Mouse (Mus musculus) kidney, postnatal 0 days (tissue): ENCODE results near the gene Rimkla. TPM values are rescaled to one million over a fixed set of nuclear protein-coding genes. Genes with fewer than 3 reads are reported as not detected.

Source experiments
- ATAC-seq: fragments of 200-750 bp; cut with Nextera tagmentation; replicated peaks from 2 replicates; pipeline ENCODE4 v1.8.0; 2017; ENCODE audit warnings: low read depth, moderate number of reproducible peaks, moderate TSS enrichment, moderate library complexity; ENCODE audit not compliant: low FRiP score
- DNase-seq: peaks from one replicate; pipeline ENCODE4 v3.0.0-alpha.2; 2016; ENCODE audit warnings: low spot score
- H3K27ac ChIP-seq: fragments of 300-500 bp; sonication (generic); 2 replicates; pipeline ENCODE4 v1.5.1; 2014; ENCODE audit warnings: mild to moderate bottlenecking
- H3K27me3 ChIP-seq: fragments of 300-500 bp; sonication (generic); 2 replicates; pipeline ENCODE4 v1.6.1; 2014; ENCODE audit warnings: low read length, mixed read lengths; ENCODE audit not compliant: insufficient read depth
- H3K36me3 ChIP-seq: fragments of 300-500 bp; sonication (generic); 2 replicates; pipeline ENCODE4 v1.6.1; 2014; ENCODE audit warnings: low read length, mixed read lengths; ENCODE audit not compliant: insufficient read depth
- H3K4me1 ChIP-seq: fragments of 300-500 bp; sonication (generic); replicated peaks from 2 replicates; pipeline ENCODE4 v1.6.1; 2014; ENCODE audit warnings: antibody characterized with exemption, low read length, mixed read lengths; ENCODE audit not compliant: insufficient read depth
- H3K4me2 ChIP-seq: fragments of 300-500 bp; sonication (generic); 2 replicates; pipeline ENCODE4 v1.6.1; 2014; ENCODE audit warnings: mild to moderate bottlenecking, low read length, moderate library complexity, mixed read lengths
- H3K4me3 ChIP-seq: fragments of 300-500 bp; sonication (generic); replicated peaks from 2 replicates; pipeline ENCODE4 v1.5.1; 2014; ENCODE audit warnings: low read depth, low read length
- H3K9ac ChIP-seq: fragments of 300-500 bp; sonication (generic); 2 replicates; pipeline ENCODE4 v1.6.1; 2014; ENCODE audit warnings: low read depth, low read length
- H3K9me3 ChIP-seq: fragments of 300-500 bp; sonication (generic); replicated peaks from 2 replicates; pipeline ENCODE4 v1.6.1; 2016; ENCODE audit warnings: low read length, inconsistent platforms, mixed read lengths
- CTCF ChIP-seq: IDR thresholded peaks from 2 replicates; pipeline ENCODE4 v1.5.1; 2016; ENCODE audit warnings: antibody characterized with exemption, low read depth, mild to moderate bottlenecking, moderate library complexity
- WGBS: fragments of 180-500 bp; shearing (Covaris S2); extraction: QIAGEN DNeasy Blood & Tissue Kit; methylation state at CpG from one replicate; pipeline ENCODE4 v1.1.7; 2014; 5-methylcytosine and 5-hydroxymethylcytosine counted together
- polyA plus RNA-seq: library from polyadenylated mRNA; unstranded; fragments of >200 nt; fragmentation: Nextera tagmentation; extraction: Ambion mirVana; gene quantifications from 2 replicates; pipeline ENCODE4 v1.2.1, GENCODE M21; 2015

Gene Rimkla
- polyA plus RNA-seq, 1 experiment from 2014 or later: 1.7 TPM

GRCm38 (mm10) chr4:119447261-119447660, 45.2 kb downstream of the Rimkla start:
- WGBS: 92% methylated on average over 6 of the region's 6 CpGs
- H3K27ac ChIP-seq: no peak overlapping the region
- H3K36me3 ChIP-seq: no peaks in the 10 kb centered on the region
- H3K4me2 ChIP-seq: no peak overlapping the region
- H3K4me1 ChIP-seq: no peaks in the 10 kb centered on the region
- no peaks in the 10 kb centered on the region for H3K9me3 ChIP-seq
- H3K4me3 ChIP-seq: no peak overlapping the region
- ATAC-seq (no peak), DNase-seq (no peak)
- no peaks in the 10 kb centered on the region for H3K27me3 ChIP-seq
- no peak for TF ChIP-seq CTCF
- no peak overlapping the region for H3K9ac ChIP-seq

- Histone ChIP-seq H3K4me1 (no peaks in the 10 kb centered on the region), H3K9me3 (no peaks in the 10 kb centered on the region), H3K27ac (no peak overlapping the region), H3K4me2 (no peak overlapping the region), H3K4me3 (no peak overlapping the region), H3K36me3 (no peaks in the 10 kb centered on the region), H3K9ac (no peak overlapping the region), H3K27me3 (no peaks in the 10 kb centered on the region)
- no peak; the same call in 1 of the 2 replicates for ATAC-seq
- TF ChIP-seq CTCF: no peak
- 21% methylated on average over 6 of the region's 6 CpGs for WGBS
- peak; percentile 49 for DNase-seq
Observed at GRCm38 (mm10) chr4:119442539-119442938, 49.9 kb downstream of the Rimkla start.

GRCm38 (mm10) chr4:119441836-119442235, 50.6 kb downstream of the Rimkla start:
- WGBS: 85% methylated on average over 4 of the region's 4 CpGs
- no peak overlapping the region for H3K4me2 ChIP-seq
- H3K36me3 ChIP-seq: no peaks in the 10 kb centered on the region
- H3K9me3 ChIP-seq: no peaks in the 10 kb centered on the region
- H3K27me3 ChIP-seq: no peaks in the 10 kb centered on the region
- H3K27ac ChIP-seq: no peak overlapping the region
- H3K9ac ChIP-seq: no peak overlapping the region
- DNase-seq (no peak), ATAC-seq (no peak)
- no peaks in the 10 kb centered on the region for H3K4me1 ChIP-seq
- H3K4me3 ChIP-seq: no peak overlapping the region
- TF ChIP-seq CTCF: no peak

GRCm38 (mm10) chr4:119437936-119438335, 54.5 kb downstream of the Rimkla start:
- no peak for TF ChIP-seq CTCF
- Histone ChIP-seq H3K9me3 (no peaks in the 10 kb centered on the region), H3K27ac (no peak overlapping the region), H3K4me2 (no peak overlapping the region), H3K9ac (no peak overlapping the region), H3K4me1 (no peaks in the 10 kb centered on the region), H3K27me3 (no peaks in the 10 kb centered on the region), H3K4me3 (no peak overlapping the region), H3K36me3 (no peaks in the 10 kb centered on the region)
- 90% methylated on average over 2 of the region's 2 CpGs for WGBS
- ATAC-seq: no peak
- DNase-seq: no peak

- Histone ChIP-seq H3K9ac (no peak overlapping the region), H3K36me3 (no peaks in the 10 kb centered on the region), H3K4me3 (no peak overlapping the region), H3K4me2 (no peak overlapping the region), H3K9me3 (no peaks in the 10 kb centered on the region), H3K4me1 (no peaks in the 10 kb centered on the region), H3K27ac (no peak overlapping the region), H3K27me3 (no peaks in the 10 kb centered on the region)
- peak; percentile 50 for DNase-seq
- TF ChIP-seq CTCF: peak; percentile 69
- peak; percentile 54; the same call in 1 of the 2 replicates for ATAC-seq
- 24% methylated on average over 5 of the region's 5 CpGs for WGBS
Observed at GRCm38 (mm10) chr4:119430678-119431077, 61.8 kb downstream of the Rimkla start.

- 58% methylated on average over 2 of the region's 2 CpGs for WGBS
- TF ChIP-seq CTCF: no peak
- H3K27me3 ChIP-seq: no peaks in the 10 kb centered on the region
- H3K4me2 ChIP-seq: no peak overlapping the region
- H3K27ac ChIP-seq: no peak overlapping the region
- DNase-seq (no peak), ATAC-seq (no peak)
- no peak overlapping the region for H3K9ac ChIP-seq
- H3K9me3 ChIP-seq: no peaks in the 10 kb centered on the region
- H3K4me1 ChIP-seq: no peaks in the 10 kb centered on the region
- H3K36me3 ChIP-seq: no peaks in the 10 kb centered on the region
- H3K4me3 ChIP-seq: no peak overlapping the region
Observed at GRCm38 (mm10) chr4:119427680-119428079, 64.7 kb downstream of the Rimkla start.

- H3K27ac ChIP-seq: 0 out of 2 replicates have a peak overlapping the region, but pooled peaks have one; percentile 9
- H3K9me3 ChIP-seq: no peaks in the 10 kb centered on the region
- no peaks in the 10 kb centered on the region for H3K27me3 ChIP-seq
- ATAC-seq: no peak
- no peak for TF ChIP-seq CTCF
- H3K4me3 ChIP-seq: no peak overlapping the region
- no peak overlapping the region for H3K9ac ChIP-seq
- DNase-seq: no peak
- 23% methylated on average over 2 of the region's 2 CpGs for WGBS
- no peaks in the 10 kb centered on the region for H3K36me3 ChIP-seq
- H3K4me1 ChIP-seq: peaks cover 9% of the 10 kb centered on the region; the same call in 1 of the 2 replicates
- H3K4me2 ChIP-seq: no peak overlapping the region
Observed at GRCm38 (mm10) chr4:119425601-119426000, 66.8 kb downstream of the Rimkla start.
